Mouse (Mus musculus): ENCODE results near the gene Plekha7. TPM values are rescaled to one million over a fixed set of nuclear protein-coding genes. Genes with fewer than 3 reads are reported as not detected.

The Plekha7 gene
- total RNA-seq, 1 experiment: 38.0 TPM

DNA sequence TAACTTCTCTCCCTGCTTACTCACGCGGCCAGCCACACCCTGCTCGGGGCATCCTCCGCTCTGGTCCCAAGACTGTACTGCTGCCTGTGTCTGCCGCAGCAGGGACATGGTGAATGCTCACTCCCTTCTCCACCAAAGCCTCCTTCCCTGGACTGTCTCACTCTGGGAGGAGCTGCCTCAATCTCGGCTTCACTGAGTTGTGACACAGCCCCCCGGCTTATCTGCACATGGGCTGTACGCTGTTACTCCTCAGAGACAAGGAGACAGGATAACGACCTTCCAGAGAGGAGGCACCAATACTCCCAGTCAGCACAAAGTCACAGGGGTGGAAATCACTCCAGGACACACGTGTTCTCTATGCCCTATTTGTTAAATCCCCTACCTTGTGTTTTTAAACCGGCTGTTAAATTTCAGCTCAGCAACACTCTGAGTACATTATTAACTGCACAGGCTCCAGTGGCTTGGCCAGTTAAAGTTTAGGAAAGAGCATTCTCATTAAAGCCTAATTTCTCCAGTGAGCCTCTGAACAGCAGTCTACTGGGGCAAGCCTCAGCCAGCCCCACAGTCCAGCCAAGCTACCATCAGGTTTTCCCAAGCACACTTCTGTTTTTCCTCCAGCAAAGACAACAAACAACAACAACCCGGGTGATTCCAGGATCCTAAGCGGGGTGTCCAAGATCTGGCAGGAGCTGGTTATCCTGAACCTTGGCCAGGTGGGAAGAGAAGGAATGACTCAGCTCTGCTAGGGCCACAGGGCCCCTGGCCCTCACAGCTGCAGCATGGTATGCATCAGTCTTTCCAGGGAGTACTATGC is 39.9 kb downstream of the Plekha7 start:
- no peak overlapping the region for H3K27ac ChIP-seq (ENCODE audit: insufficient read depth, low read depth, low read length, poor library complexity, severe bottlenecking)
- H3K9ac ChIP-seq (ENCODE audit: insufficient read depth, low read depth, low read length, poor library complexity, severe bottlenecking): no peak overlapping the region
- H3K4me1 ChIP-seq (ENCODE audit: control insufficient read depth in 2 of 2, insufficient read depth in 2 of 2, low read length in 2 of 2, poor library complexity in 1 of 2): peaks cover 0 to 36% of the 10 kb centered on the region in 2 experiments; a peak in 2 of 4 replicates
- no peaks in the 10 kb centered on the region for H3K9me3 ChIP-seq (ENCODE audit: control insufficient read depth, insufficient read depth, low read depth, low read length)
- DNase-seq (ENCODE audit: low read depth, low spot score): no peak
- H3K4me3 ChIP-seq (ENCODE audit: insufficient read depth in 1 of 2, low read depth in 1 of 2, low read length in 2 of 2, poor library complexity in 1 of 2, severe bottlenecking in 1 of 2): no peak overlapping the region
- no peaks in the 10 kb centered on the region for H3K36me3 ChIP-seq (ENCODE audit: control insufficient read depth, insufficient read depth, low read length, poor library complexity, severe bottlenecking)
- TF ChIP-seq HCFC1 (IDR thresholded peaks at IDR 0.05; ENCODE audit: borderline replicate concordance, insufficient read depth, low read length) (no peak), ZNF384 (IDR thresholded peaks at IDR 0.05; ENCODE audit: low read depth, low read length) (no peak), ZC3H11A (IDR thresholded peaks at IDR 0.05; ENCODE audit: borderline replicate concordance, low read depth, low read length) (no peak), MAFK (IDR thresholded peaks at IDR 0.05; ENCODE audit: insufficient read depth, low read depth, low read length) (no peak), CHD2 (IDR thresholded peaks at IDR 0.05; ENCODE audit: low read depth, low read length) (no peak)
- in situ Hi-C loops (cut with MboI; ENCODE audit: low sequenced_read_pairs in 2 of 2, unreplicated experiment in 2 of 2): no loop called here

DNA sequence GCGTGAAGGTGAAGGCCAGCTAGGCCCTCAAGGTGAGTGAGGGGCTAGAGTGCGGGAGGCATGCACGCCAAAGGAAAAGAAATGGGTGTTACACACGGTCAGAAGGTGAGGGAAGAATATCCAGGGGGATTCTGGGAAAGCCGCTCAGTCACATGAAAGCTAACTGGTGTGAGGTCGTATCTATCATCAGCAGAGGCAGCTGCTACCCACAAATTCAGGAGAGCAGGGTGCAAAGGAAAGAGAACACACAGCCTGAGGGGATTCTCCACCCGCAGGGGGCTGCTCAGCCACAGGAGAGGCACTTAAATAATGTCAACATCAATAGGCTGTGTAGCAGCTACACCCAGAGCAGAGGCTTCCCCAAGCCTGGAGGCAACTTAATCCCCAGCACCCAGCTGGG is 44.9 kb downstream of the Plekha7 start:
- Histone ChIP-seq H3K27ac (ENCODE audit: insufficient read depth, low read depth, low read length, poor library complexity, severe bottlenecking) (no peak overlapping the region), H3K4me1 (ENCODE audit: control insufficient read depth in 2 of 2, insufficient read depth in 2 of 2, low read length in 2 of 2, poor library complexity in 1 of 2) (peaks cover 3 to 39% of the 10 kb centered on the region in 2 experiments), H3K9me3 (ENCODE audit: control insufficient read depth, insufficient read depth, low read depth, low read length) (no peaks in the 10 kb centered on the region), H3K36me3 (ENCODE audit: control insufficient read depth, insufficient read depth, low read length, poor library complexity, severe bottlenecking) (no peaks in the 10 kb centered on the region), H3K4me3 (ENCODE audit: insufficient read depth in 1 of 2, low read depth in 1 of 2, low read length in 2 of 2, poor library complexity in 1 of 2, severe bottlenecking in 1 of 2) (no peak overlapping the region), H3K9ac (ENCODE audit: insufficient read depth, low read depth, low read length, poor library complexity, severe bottlenecking) (no peak overlapping the region)
- TF ChIP-seq HCFC1 (IDR thresholded peaks at IDR 0.05; ENCODE audit: borderline replicate concordance, insufficient read depth, low read length): no peak
- TF ChIP-seq CHD2 (IDR thresholded peaks at IDR 0.05; ENCODE audit: low read depth, low read length): no peak
- no peak for DNase-seq (ENCODE audit: low read depth, low spot score)
- in situ Hi-C loops (cut with MboI; ENCODE audit: low sequenced_read_pairs in 2 of 2, unreplicated experiment in 2 of 2): no loop called here

DNA sequence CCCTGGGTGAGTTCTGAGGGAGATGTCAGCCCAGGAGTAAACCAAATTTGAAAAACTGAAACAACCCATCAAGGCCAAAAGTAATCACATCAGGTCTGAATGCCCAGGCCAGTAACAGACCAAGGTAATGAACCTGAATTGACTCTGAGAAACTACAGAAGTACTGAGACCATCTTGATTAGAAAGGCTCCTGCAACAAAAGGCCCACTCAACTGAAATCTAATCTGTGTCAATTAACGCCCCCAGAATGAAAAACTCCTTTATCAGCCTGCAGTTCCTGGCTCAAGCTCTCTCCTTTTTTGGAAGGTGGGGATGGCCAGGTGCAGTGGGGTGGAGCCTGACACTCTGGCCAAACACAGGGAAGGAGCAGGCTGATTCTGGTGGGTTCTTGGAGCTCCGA is 45.7 kb downstream of the Plekha7 start:
- Histone ChIP-seq H3K4me3 (ENCODE audit: insufficient read depth in 1 of 2, low read depth in 1 of 2, low read length in 2 of 2, poor library complexity in 1 of 2, severe bottlenecking in 1 of 2) (no peak overlapping the region), H3K36me3 (ENCODE audit: control insufficient read depth, insufficient read depth, low read length, poor library complexity, severe bottlenecking) (no peaks in the 10 kb centered on the region), H3K27ac (ENCODE audit: insufficient read depth, low read depth, low read length, poor library complexity, severe bottlenecking) (no peak overlapping the region), H3K9ac (ENCODE audit: insufficient read depth, low read depth, low read length, poor library complexity, severe bottlenecking) (no peak overlapping the region), H3K4me1 (ENCODE audit: control insufficient read depth in 2 of 2, insufficient read depth in 2 of 2, low read length in 2 of 2, poor library complexity in 1 of 2) (peaks cover 3 to 39% of the 10 kb centered on the region in 2 experiments), H3K9me3 (ENCODE audit: control insufficient read depth, insufficient read depth, low read depth, low read length) (no peaks in the 10 kb centered on the region)
- TF ChIP-seq CHD2 (IDR thresholded peaks at IDR 0.05; ENCODE audit: low read depth, low read length) (no peak), ZC3H11A (IDR thresholded peaks at IDR 0.05; ENCODE audit: borderline replicate concordance, low read depth, low read length) (no peak), HCFC1 (IDR thresholded peaks at IDR 0.05; ENCODE audit: borderline replicate concordance, insufficient read depth, low read length) (no peak), ZNF384 (IDR thresholded peaks at IDR 0.05; ENCODE audit: low read depth, low read length) (no peak)
- DNase-seq (ENCODE audit: low read depth, low spot score): no peak
- in situ Hi-C loops (cut with MboI; ENCODE audit: low sequenced_read_pairs in 2 of 2, unreplicated experiment in 2 of 2): no loop called here

DNA sequence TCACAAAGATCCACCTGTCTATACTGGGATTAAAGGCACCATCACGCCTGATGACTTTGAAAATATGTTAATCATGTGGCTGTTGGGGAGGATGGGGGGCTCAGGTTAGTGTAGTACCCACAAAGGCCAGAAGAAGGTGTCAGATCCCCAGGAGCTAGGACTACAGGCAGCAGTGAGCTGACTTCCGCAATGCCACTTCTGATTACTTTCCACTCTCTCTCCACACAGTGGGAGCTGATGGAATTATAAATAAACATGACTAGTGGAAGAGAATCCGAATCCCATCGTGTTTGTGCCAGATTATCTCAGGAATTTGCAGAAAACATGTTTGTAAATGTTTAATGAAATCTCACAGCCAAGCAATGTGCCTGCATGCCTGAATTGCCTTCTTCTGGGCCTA is 46.1 kb downstream of the Plekha7 start:
- H3K4me3 ChIP-seq (ENCODE audit: insufficient read depth in 1 of 2, low read depth in 1 of 2, low read length in 2 of 2, poor library complexity in 1 of 2, severe bottlenecking in 1 of 2): no peak overlapping the region
- no peak overlapping the region for H3K9ac ChIP-seq (ENCODE audit: insufficient read depth, low read depth, low read length, poor library complexity, severe bottlenecking)
- TF ChIP-seq CHD2 (IDR thresholded peaks at IDR 0.05; ENCODE audit: low read depth, low read length) (no peak), HCFC1 (IDR thresholded peaks at IDR 0.05; ENCODE audit: borderline replicate concordance, insufficient read depth, low read length) (no peak), MAFK (IDR thresholded peaks at IDR 0.05; ENCODE audit: insufficient read depth, low read depth, low read length) (no peak), ZC3H11A (IDR thresholded peaks at IDR 0.05; ENCODE audit: borderline replicate concordance, low read depth, low read length) (no peak), ZNF384 (IDR thresholded peaks at IDR 0.05; ENCODE audit: low read depth, low read length) (no peak)
- H3K36me3 ChIP-seq (ENCODE audit: control insufficient read depth, insufficient read depth, low read length, poor library complexity, severe bottlenecking): no peaks in the 10 kb centered on the region
- H3K4me1 ChIP-seq (ENCODE audit: control insufficient read depth in 2 of 2, insufficient read depth in 2 of 2, low read length in 2 of 2, poor library complexity in 1 of 2): peaks cover 3 to 39% of the 10 kb centered on the region in 2 experiments
- no peak for DNase-seq (ENCODE audit: low read depth, low spot score)
- in situ Hi-C loops (cut with MboI; ENCODE audit: low sequenced_read_pairs in 2 of 2, unreplicated experiment in 2 of 2): no loop called here
- H3K9me3 ChIP-seq (ENCODE audit: control insufficient read depth, insufficient read depth, low read depth, low read length): no peaks in the 10 kb centered on the region
- H3K27ac ChIP-seq (ENCODE audit: insufficient read depth, low read depth, low read length, poor library complexity, severe bottlenecking): no peak overlapping the region

Measured in ES-E14 (cell line).